Mouse (Mus musculus): ENCODE data around the gene Plcb1. TPM values are rescaled to one million over a fixed set of nuclear protein-coding genes. Genes with fewer than 3 reads are reported as not detected.
"Not testable (repeated sequence)": the region's sequence is repeated elsewhere in the genome, so short reads cannot be mapped to it uniquely, and the experiment has no call there.

Plcb1 gene
- polyA plus RNA-seq, 1 experiment from 2014 or later: 23.0 TPM

DNA sequence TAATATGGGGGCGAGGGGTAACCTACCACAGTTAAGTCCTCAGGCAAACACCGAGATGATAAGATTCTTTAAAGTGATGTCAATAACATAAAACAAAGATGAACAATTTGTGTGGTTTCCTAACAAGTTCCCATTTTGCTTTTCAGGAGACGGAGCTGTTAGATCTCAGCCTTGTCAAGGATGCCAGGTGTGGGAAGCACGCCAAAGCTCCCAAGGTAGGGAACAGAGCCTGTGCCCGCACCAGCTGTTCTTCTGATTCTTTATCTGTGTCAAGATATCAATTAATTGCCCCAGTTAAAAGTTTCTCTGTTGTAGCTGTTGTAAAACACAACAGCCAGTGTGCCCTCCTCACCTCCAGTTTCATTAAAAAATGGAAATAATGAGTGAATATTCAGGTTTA lies 202.1 kb downstream of the Plcb1 start:
- Histone ChIP-seq H3K27me3 (replicated peaks; ENCODE audit: control insufficient read depth, insufficient read depth, low read length) (no peaks in the 10 kb centered on the region), H3K4me2 (ENCODE audit: low read length) (no peak overlapping the region), H3K9ac (ENCODE audit: low read length) (no peak overlapping the region), H3K36me3 (ENCODE audit: control insufficient read depth, insufficient read depth, low read length) (no peaks in the 10 kb centered on the region), H3K27ac (ENCODE audit: low read depth, low read length) (no peak overlapping the region), H3K4me1 (ENCODE audit: control insufficient read depth, insufficient read depth, low read length) (0 out of 2 replicates have a peak, but pooled peaks cover 4% of the 10 kb centered on the region), H3K9me3 (replicated peaks; ENCODE audit: control insufficient read depth, low read length) (no peaks in the 10 kb centered on the region), H3K4me3 (ENCODE audit: low read depth, low read length) (no peak overlapping the region)
- ATAC-seq (no peak), DNase-seq (ENCODE audit: low spot score) (no peak)
- 61% methylated on average over 5 of the region's 5 CpGs for WGBS

DNA sequence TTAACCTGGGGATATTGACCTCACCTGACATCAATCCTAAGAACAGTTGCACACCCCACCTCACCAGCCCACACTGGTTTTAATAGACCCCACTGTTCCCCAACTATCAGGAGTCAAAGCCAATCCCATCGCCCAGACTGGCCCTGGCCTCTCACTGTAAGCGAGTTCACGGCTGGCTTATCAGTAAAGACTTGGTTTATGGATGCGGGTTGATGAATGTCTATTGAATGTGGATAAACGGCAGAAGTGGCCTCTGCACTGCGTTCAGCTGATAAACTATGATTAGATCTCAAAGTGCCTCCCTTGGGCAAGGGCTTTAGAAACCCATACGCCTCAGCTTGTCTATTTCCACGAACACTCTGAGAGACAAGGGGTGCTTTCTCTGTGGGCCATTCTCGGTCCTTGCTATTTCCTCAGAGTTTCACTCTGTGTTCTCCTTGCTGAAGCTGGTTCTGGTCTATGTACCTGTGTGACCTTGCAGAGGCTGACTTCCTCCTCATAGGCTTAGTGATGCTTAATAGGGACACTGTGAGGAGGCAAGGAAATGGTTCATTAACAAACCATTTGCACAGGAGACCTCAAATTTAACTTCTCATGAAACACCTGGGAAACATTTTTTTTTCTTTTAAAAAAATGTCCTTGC lies 203.9 kb downstream of the Plcb1 start:
- H3K27me3 ChIP-seq (replicated peaks; ENCODE audit: control insufficient read depth, insufficient read depth, low read length): no peaks in the 10 kb centered on the region
- no peak for ATAC-seq
- H3K4me1 ChIP-seq (ENCODE audit: control insufficient read depth, insufficient read depth, low read length): 0 out of 2 replicates have a peak, but pooled peaks cover 4% of the 10 kb centered on the region
- no peak overlapping the region for H3K4me3 ChIP-seq (ENCODE audit: low read depth, low read length)
- H3K4me2 ChIP-seq (ENCODE audit: low read length): no peak overlapping the region
- WGBS: 88% methylated on average over 9 of the region's 9 CpGs
- H3K9me3 ChIP-seq (replicated peaks; ENCODE audit: control insufficient read depth, low read length): no peaks in the 10 kb centered on the region
- no peak overlapping the region for H3K27ac ChIP-seq (ENCODE audit: low read depth, low read length)
- DNase-seq (ENCODE audit: low spot score): no peak
- no peaks in the 10 kb centered on the region for H3K36me3 ChIP-seq (ENCODE audit: control insufficient read depth, insufficient read depth, low read length)
- H3K9ac ChIP-seq (ENCODE audit: low read length): no peak overlapping the region

DNA sequence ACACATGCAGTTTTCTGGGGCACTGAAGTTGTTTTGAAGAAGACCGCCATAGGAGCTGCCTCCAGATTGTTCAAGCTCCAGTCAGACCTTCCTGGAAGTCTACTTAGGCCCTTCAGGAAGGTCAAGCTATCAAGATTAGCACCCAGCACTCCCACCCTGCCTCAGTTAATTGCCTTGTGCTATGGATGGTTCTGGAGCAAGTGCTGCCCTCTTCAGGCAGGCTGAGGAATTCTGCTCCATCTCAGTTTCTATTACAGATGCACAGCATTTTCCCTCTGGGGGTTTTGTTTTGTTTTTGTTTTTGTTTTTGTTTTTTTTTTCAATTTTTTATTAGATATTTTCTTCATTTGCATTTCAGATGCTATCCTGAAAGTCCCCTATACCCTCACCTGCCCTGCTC lies 221.3 kb downstream of the Plcb1 start:
- H3K36me3 ChIP-seq (ENCODE audit: control insufficient read depth, insufficient read depth, low read length): no peaks in the 10 kb centered on the region
- H3K9ac ChIP-seq (ENCODE audit: low read length): no peak overlapping the region
- DNase-seq (ENCODE audit: low spot score): no peak
- H3K27me3 ChIP-seq (replicated peaks; ENCODE audit: control insufficient read depth, insufficient read depth, low read length): no peaks in the 10 kb centered on the region
- no peaks in the 10 kb centered on the region for H3K9me3 ChIP-seq (replicated peaks; ENCODE audit: control insufficient read depth, low read length)
- no peak for ATAC-seq
- no peak overlapping the region for H3K4me2 ChIP-seq (ENCODE audit: low read length)
- H3K27ac ChIP-seq (ENCODE audit: low read depth, low read length): no peak overlapping the region
- H3K4me3 ChIP-seq (ENCODE audit: low read depth, low read length): no peak overlapping the region
- 83% methylated on average over 1 of the region's 1 CpGs for WGBS
- no peaks in the 10 kb centered on the region for H3K4me1 ChIP-seq (ENCODE audit: control insufficient read depth, insufficient read depth, low read length)

DNA sequence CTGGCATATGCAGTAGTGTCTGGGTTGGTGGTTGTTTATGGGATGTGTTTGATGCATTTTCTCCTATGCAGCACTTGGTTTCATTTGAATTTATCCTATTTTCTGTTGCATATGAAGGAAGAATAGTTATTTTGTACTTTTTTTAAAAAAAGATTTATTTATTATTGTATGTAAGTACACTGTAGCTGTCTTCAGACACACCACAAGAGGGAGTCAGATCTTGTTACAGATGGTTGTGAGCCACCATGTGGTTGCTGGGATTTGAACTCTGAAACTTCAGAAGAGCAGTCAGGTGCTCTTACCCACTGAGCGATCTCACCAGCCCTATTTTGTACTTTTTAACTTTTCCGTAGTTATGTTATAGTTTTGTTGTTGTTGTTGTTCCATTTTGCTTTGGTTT lies 222.0 kb downstream of the Plcb1 start:
- WGBS: 90% methylated on average over 2 of the region's 2 CpGs
- H3K27me3 ChIP-seq (replicated peaks; ENCODE audit: control insufficient read depth, insufficient read depth, low read length); H3K4me3 ChIP-seq (ENCODE audit: low read depth, low read length); H3K9me3 ChIP-seq (replicated peaks; ENCODE audit: control insufficient read depth, low read length); H3K36me3 ChIP-seq (ENCODE audit: control insufficient read depth, insufficient read depth, low read length); H3K4me2 ChIP-seq (ENCODE audit: low read length); DNase-seq (ENCODE audit: low spot score); H3K9ac ChIP-seq (ENCODE audit: low read length); ATAC-seq; H3K4me1 ChIP-seq (ENCODE audit: control insufficient read depth, insufficient read depth, low read length); H3K27ac ChIP-seq (ENCODE audit: low read depth, low read length): not testable (repeated sequence)

DNA sequence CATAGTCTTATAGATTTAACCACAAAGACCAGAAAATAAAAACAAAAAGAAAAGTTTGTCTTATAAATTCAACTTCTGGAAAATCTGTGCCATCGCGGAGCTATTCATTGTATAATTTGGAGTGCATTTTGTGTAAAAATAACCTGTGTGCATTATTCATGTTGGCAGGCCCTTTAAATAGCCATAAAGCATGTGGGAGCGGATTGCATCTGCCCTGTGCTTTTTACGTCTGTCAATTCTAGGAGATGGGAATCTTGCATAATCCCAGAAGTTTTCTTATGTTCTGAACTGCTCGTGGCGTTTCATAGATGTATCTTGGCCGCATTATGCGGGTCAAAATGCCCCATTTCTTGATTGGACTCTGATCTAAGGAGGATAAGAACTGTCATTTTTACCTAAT lies 224.5 kb downstream of the Plcb1 start:
- H3K4me2 ChIP-seq (ENCODE audit: low read length): no peak overlapping the region
- no peaks in the 10 kb centered on the region for H3K4me1 ChIP-seq (ENCODE audit: control insufficient read depth, insufficient read depth, low read length)
- H3K4me3 ChIP-seq (ENCODE audit: low read depth, low read length): no peak overlapping the region
- H3K9me3 ChIP-seq (replicated peaks; ENCODE audit: control insufficient read depth, low read length): no peaks in the 10 kb centered on the region
- H3K9ac ChIP-seq (ENCODE audit: low read length): no peak overlapping the region
- DNase-seq (ENCODE audit: low spot score) (no peak), ATAC-seq (no peak)
- WGBS: 87% methylated on average over 8 of the region's 8 CpGs
- no peaks in the 10 kb centered on the region for H3K36me3 ChIP-seq (ENCODE audit: control insufficient read depth, insufficient read depth, low read length)
- H3K27ac ChIP-seq (ENCODE audit: low read depth, low read length): no peak overlapping the region
- no peaks in the 10 kb centered on the region for H3K27me3 ChIP-seq (replicated peaks; ENCODE audit: control insufficient read depth, insufficient read depth, low read length)

DNA sequence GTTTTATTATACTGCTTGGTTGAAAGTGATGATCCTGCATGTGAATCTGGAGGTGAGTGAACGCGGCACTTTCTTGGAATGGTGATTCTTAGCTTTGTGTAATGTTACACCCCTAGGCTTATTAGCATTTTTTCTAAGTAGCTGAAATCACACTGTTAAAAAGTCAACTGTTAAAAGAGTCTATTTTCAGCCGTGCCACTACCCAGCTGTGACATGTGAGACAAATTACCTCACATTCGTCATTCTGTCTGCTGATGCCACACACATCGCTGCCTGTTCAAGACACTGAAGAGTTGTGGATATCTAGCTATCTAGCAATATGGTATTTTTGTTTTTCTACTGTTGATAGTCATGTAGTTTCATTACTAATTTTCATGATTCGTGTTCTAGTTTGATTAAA lies 229.6 kb downstream of the Plcb1 start:
- Histone ChIP-seq H3K9ac (ENCODE audit: low read length) (no peak overlapping the region), H3K27me3 (replicated peaks; ENCODE audit: control insufficient read depth, insufficient read depth, low read length) (no peaks in the 10 kb centered on the region), H3K27ac (ENCODE audit: low read depth, low read length) (no peak overlapping the region), H3K4me3 (ENCODE audit: low read depth, low read length) (no peak overlapping the region), H3K36me3 (ENCODE audit: control insufficient read depth, insufficient read depth, low read length) (no peaks in the 10 kb centered on the region), H3K9me3 (replicated peaks; ENCODE audit: control insufficient read depth, low read length) (no peaks in the 10 kb centered on the region), H3K4me1 (ENCODE audit: control insufficient read depth, insufficient read depth, low read length) (no peaks in the 10 kb centered on the region), H3K4me2 (ENCODE audit: low read length) (no peak overlapping the region)
- ATAC-seq (no peak), DNase-seq (ENCODE audit: low spot score) (peak; percentile 24)
- WGBS: 70% methylated on average over 6 of the region's 6 CpGs

DNA sequence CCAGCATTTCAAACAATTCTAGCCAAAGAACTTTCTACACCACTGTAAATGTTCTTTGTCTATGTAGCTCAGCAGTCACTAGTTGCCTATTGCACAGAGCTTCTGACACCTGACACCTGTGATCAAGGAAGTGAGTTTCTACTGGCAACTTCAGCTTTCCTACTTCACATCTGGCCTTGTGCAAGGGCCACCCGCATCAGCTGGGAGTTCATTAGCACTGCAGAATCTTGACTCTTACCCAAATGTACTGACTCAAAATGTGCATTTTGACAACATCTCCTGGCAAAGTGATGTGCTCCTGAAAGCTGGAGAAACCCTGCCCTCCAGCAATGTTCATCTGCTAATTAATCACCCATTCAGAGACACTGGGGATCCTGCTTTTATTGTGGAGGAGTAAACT lies 232.4 kb downstream of the Plcb1 start:
- Histone ChIP-seq H3K9ac (ENCODE audit: low read length) (no peak overlapping the region), H3K4me1 (ENCODE audit: control insufficient read depth, insufficient read depth, low read length) (no peaks in the 10 kb centered on the region), H3K36me3 (ENCODE audit: control insufficient read depth, insufficient read depth, low read length) (no peaks in the 10 kb centered on the region), H3K4me3 (ENCODE audit: low read depth, low read length) (no peak overlapping the region), H3K9me3 (replicated peaks; ENCODE audit: control insufficient read depth, low read length) (no peaks in the 10 kb centered on the region), H3K4me2 (ENCODE audit: low read length) (no peak overlapping the region), H3K27ac (ENCODE audit: low read depth, low read length) (no peak overlapping the region), H3K27me3 (replicated peaks; ENCODE audit: control insufficient read depth, insufficient read depth, low read length) (no peaks in the 10 kb centered on the region)
- ATAC-seq (no peak), DNase-seq (ENCODE audit: low spot score) (no peak)
- WGBS: 74% methylated on average over 1 of the region's 1 CpGs

DNA sequence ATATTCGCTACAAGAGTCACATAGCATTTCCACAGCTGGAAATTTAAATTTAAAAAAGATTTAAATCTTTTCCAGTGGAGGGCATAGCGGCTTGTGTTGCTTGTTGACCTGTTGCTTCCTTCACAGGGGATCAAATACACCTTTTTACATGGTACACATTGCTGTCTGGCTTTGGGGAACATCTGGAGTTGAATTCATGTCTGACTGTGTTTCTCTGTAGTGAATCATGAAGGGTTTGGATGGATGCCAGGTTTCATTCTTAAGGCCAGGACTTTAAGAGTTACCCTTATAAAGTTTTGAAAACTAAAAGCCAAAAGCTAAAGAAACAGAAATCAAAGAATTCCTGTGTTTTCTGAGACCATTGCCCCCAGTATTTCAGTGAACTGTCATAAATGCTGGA lies 232.8 kb downstream of the Plcb1 start:
- no peaks in the 10 kb centered on the region for H3K4me1 ChIP-seq (ENCODE audit: control insufficient read depth, insufficient read depth, low read length)
- WGBS: 87% methylated on average over 2 of the region's 2 CpGs
- H3K27ac ChIP-seq (ENCODE audit: low read depth, low read length): no peak overlapping the region
- H3K36me3 ChIP-seq (ENCODE audit: control insufficient read depth, insufficient read depth, low read length): no peaks in the 10 kb centered on the region
- H3K4me2 ChIP-seq (ENCODE audit: low read length): no peak overlapping the region
- no peak overlapping the region for H3K4me3 ChIP-seq (ENCODE audit: low read depth, low read length)
- no peaks in the 10 kb centered on the region for H3K27me3 ChIP-seq (replicated peaks; ENCODE audit: control insufficient read depth, insufficient read depth, low read length)
- H3K9ac ChIP-seq (ENCODE audit: low read length): no peak overlapping the region
- H3K9me3 ChIP-seq (replicated peaks; ENCODE audit: control insufficient read depth, low read length): no peaks in the 10 kb centered on the region
- no peak for ATAC-seq
- DNase-seq (ENCODE audit: low spot score): no peak

DNA sequence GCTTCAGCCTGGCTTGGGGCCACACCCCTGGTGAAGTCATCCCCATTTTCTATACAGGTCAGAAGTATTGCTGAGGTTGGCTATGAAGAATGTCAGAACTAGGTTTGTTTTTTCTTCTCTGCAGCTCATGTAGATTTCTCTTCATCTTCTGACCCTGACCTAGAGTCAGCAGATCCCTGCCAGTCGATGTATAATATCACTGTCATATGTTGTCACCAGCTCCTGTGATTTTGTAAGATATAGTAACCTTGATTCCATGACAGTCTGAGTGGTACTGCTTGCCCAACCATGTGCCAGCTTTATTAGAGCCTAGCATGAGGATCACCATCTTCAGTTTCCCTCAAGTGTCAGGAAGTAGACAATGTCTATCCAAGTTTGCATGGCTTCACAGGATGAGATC lies 233.7 kb downstream of the Plcb1 start:
- H3K4me3 ChIP-seq (ENCODE audit: low read depth, low read length): no peak overlapping the region
- no peaks in the 10 kb centered on the region for H3K4me1 ChIP-seq (ENCODE audit: control insufficient read depth, insufficient read depth, low read length)
- no peak overlapping the region for H3K4me2 ChIP-seq (ENCODE audit: low read length)
- H3K27me3 ChIP-seq (replicated peaks; ENCODE audit: control insufficient read depth, insufficient read depth, low read length): no peaks in the 10 kb centered on the region
- H3K9ac ChIP-seq (ENCODE audit: low read length): no peak overlapping the region
- no peak overlapping the region for H3K27ac ChIP-seq (ENCODE audit: low read depth, low read length)
- DNase-seq (ENCODE audit: low spot score): no peak
- no peaks in the 10 kb centered on the region for H3K36me3 ChIP-seq (ENCODE audit: control insufficient read depth, insufficient read depth, low read length)
- ATAC-seq: no peak
- 94% methylated on average over 1 of the region's 1 CpGs for WGBS
- H3K9me3 ChIP-seq (replicated peaks; ENCODE audit: control insufficient read depth, low read length): no peaks in the 10 kb centered on the region
